Mouse (Mus musculus) thymus, postnatal 0 days (tissue): ENCODE measurements around the gene Fam120c. TPM values are rescaled to one million over a fixed set of nuclear protein-coding genes. Genes with fewer than 3 reads are reported as not detected.

Source experiments
- DNase-seq: peaks from one replicate; pipeline ENCODE4 v3.0.0-alpha.2; 2015; ENCODE audit warnings: low spot score
- polyA plus RNA-seq: library from polyadenylated mRNA; unstranded; fragments of >200 nt; fragmentation: Nextera tagmentation; extraction: Ambion mirVana; gene quantifications from 2 replicates; pipeline ENCODE4 v1.2.1, GENCODE M21; 2015

Fam120c gene
- polyA plus RNA-seq, 1 experiment from 2014 or later: 1.9 TPM

DNA sequence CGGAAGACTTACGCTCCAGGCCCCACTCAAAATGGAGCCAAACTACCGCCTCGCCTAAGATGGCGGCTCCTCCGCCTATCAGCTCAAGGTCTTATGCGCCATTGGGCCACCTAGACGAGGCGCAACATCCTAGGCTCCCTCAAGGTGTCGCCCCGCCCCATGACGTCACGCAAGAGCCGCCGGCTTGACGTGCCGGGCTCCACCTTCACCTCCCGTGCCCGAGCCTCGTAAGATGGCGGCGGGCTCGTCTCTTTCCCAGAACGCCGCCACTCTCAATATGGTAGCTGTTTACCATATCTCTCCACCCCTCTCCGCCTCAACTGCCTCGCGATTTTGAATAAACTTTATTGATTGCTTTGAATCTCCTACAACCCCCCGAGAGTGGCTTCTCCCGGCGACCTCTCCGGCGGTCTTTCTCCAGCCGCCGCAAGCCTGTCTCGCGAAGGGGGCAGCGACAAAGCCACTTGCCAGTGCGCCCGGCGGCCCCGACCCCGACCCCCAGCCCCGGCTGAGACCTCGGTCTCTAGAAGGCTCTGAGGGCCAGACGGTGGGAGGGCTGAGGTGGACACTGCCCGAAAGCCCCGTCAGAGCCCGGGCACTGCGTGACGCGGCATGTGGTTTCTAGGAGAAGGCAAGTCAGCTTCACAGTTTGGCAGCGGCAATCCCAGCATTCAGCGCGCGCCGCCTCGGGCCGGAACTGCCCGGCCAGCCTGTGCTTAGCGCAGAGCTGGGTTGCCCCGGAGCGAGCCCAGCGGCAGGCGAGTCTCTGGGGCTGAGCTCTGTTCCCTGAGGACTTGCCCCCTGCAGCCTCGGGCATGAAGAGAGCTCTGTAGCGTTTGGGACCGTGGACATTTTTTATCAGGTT is 176.7 kb downstream of the Fam120c start, which contains the start of gene Phf8:
Gene Phf8 (plus strand): TSS at position 215 of the 865 bp plus-strand sequence.
- peak; percentile 95 for DNase-seq

Other genes starting within 250 kb of the Fam120c start
- 26.6 and 28.7 TPM in 2 replicates for gene Tsr2, start 247.6 kb upstream of the Fam120c start, polyA plus RNA-seq
- gene Wnk3, start 146.1 kb upstream of the Fam120c start, polyA plus RNA-seq: 0.21 and 0.38 TPM in 2 replicates
- gene Phf8, start 176.5 kb downstream of the Fam120c start, polyA plus RNA-seq: 16.7 and 20.0 TPM in 2 replicates